Mouse (Mus musculus) kidney, adult 8-10 months (tissue): Measurements from ENCODE around the gene Rnf13.

Experiments used
- DNase-seq, 2 experiments: peaks; one replicate each; pipeline ENCODE4 v3.0.0; 2022

Gene Rnf13

DNA sequence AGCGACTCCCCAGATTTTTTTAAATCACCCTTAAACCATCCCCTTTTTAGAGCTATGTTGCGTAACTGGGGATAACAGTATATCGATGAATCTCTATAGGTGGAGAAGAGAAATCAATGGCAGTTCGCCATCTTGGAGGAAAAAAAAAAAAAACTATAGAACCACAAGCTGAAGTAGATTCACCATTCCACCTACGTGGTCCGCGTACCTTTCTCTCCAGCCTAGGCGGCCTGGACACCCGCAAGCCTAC, 110.7 kb downstream of the Rnf13 start:
- DNase-seq, result no peak

DNA sequence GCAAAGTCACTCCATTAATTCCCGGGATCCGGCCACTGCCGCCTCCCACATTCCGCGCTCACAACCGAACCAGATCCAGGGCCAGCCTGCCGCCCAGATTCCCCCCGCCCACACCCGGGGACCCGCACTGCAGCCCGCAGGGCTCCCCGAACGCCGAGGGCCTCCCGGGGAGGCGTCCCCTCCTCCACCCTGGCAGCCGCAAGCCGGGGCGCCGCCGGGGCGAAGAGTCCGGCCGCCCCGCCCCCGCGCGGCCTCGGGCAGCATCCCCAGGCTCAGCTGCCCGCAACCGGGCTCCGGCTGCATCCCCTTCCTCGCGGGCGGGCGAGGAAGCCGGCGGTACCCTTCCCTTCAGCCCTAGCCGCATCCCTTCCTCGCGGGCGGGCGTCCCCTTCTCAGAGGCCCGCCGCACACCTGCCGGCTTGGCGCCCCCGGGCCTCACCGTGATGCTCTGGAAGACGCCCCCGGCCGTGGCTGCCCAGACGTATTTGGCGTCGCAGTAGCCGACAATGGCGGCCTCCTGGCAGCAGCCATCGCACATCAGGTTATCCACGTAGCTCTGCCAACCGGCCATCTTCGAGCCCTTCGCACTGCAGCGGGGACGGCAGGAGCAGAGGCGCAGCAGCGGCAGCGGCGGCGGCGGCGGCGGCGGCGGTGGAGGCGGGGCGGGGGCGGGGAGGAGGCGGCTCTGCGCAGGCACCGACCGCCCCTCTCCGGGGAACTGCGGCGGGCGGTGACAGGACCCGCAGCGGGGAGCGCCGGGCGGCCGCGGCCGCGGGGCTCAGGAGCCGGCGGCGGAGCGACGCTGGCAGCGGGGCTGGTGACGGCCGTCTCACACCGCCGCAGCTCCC, 111.3 kb downstream of the Rnf13 start:
- peak; percentile 41 for DNase-seq

GRCm38 (mm10) chr3:57847760-57848185, 111.9 kb downstream of the Rnf13 start, which contains the start of gene Pfn2:
Pfn2 (minus strand) TSS chr3:57848079.
- peak; percentile 29 to 39 for DNase-seq

GRCm38 (mm10) chr3:57882945-57883344, 147.1 kb downstream of the Rnf13 start:
- DNase-seq, result no peak
